24 mouse cellular contexts compared by ENCODE assay signal in genomic region chr12:32860820-32861219, GRCm38 (mm10).
"Had no signal": no experiment of that assay in that cellular context is flagged by ENCODE, and none has a peak within 500 bp of the region (broad histone marks: within the 10 kb centered on the region; RNA-seq: fewer than 3 reads in every experiment).

No protein-coding gene starts in this region.

- H3K27me3 ChIP-seq: embryonic facial prominence, embryonic 12.5 days; embryonic facial prominence, embryonic 13.5 days; embryonic facial prominence, embryonic 15.5 days; forebrain, embryonic 12.5 days; forebrain, embryonic 13.5 days; forebrain, embryonic 15.5 days had no signal

- H3K27ac ChIP-seq: embryonic facial prominence, embryonic 10.5 days; embryonic facial prominence, embryonic 12.5 days; embryonic facial prominence, embryonic 13.5 days; embryonic facial prominence, embryonic 15.5 days; forebrain, embryonic 12.5 days; forebrain, embryonic 13.5 days; forebrain, embryonic 15.5 days; gastrocnemius, adult 2 months; heart, adult 2 months had no signal

- H3K9me3 ChIP-seq: embryonic facial prominence, embryonic 10.5 days; embryonic facial prominence, embryonic 12.5 days; embryonic facial prominence, embryonic 13.5 days; embryonic facial prominence, embryonic 15.5 days; forebrain, embryonic 12.5 days; forebrain, embryonic 13.5 days; forebrain, embryonic 15.5 days had no signal

- DNase-seq: cerebellum, adult 8-10 months; cerebellum, adult 9-10 months; cerebellum, adult 9-11 months; cerebellum, postnatal 10 days; cerebellum, postnatal 14 days; cerebellum, postnatal 25 days; cerebellum, postnatal 36 days; embryo, embryonic 11 days; forebrain, postnatal 0 days; gastrocnemius, adult 2 months; gastrocnemius, postnatal 10 days; gastrocnemius, postnatal 14 days; gastrocnemius, postnatal 25 days; gastrocnemius, postnatal 36 days; heart, adult 18-20 months; heart, adult 2 months had no signal

- H3K4me1 ChIP-seq: embryonic facial prominence, embryonic 13.5 days; embryonic facial prominence, embryonic 15.5 days; forebrain, embryonic 12.5 days; forebrain, embryonic 13.5 days; forebrain, embryonic 15.5 days had no signal

- H3K4me3 ChIP-seq: embryonic facial prominence, embryonic 10.5 days; embryonic facial prominence, embryonic 12.5 days; embryonic facial prominence, embryonic 13.5 days; embryonic facial prominence, embryonic 15.5 days; erythroblast, embryonic 14.5 days; forebrain, embryonic 12.5 days; forebrain, embryonic 13.5 days; forebrain, embryonic 15.5 days; gastrocnemius, adult 2 months; heart, adult 2 months had no signal

- H3K9ac ChIP-seq: embryonic facial prominence, embryonic 12.5 days; embryonic facial prominence, embryonic 13.5 days; embryonic facial prominence, embryonic 15.5 days; forebrain, embryonic 12.5 days; forebrain, embryonic 13.5 days; forebrain, embryonic 15.5 days; forebrain, postnatal 0 days had no signal

- H3K36me3 ChIP-seq: embryonic facial prominence, embryonic 10.5 days; embryonic facial prominence, embryonic 12.5 days; embryonic facial prominence, embryonic 13.5 days; embryonic facial prominence, embryonic 15.5 days; forebrain, embryonic 12.5 days; forebrain, embryonic 15.5 days had no signal
